Mouse (Mus musculus) CD4-positive, CD25-positive, alpha-beta regulatory T cell, adult 2 months (primary cell): Measurements from ENCODE around the gene Dnah2.
A peak's percentile ranks its signal among the peaks of the same experiment; 100 is the strongest.
"Not testable (repeated sequence)": the region's sequence is repeated elsewhere in the genome, so short reads cannot be mapped to it uniquely, and the experiment has no call there.

Experiments used
- DNase-seq: peaks from one replicate; pipeline ENCODE4 v3.0.0-alpha.2; 2012; ENCODE audit warnings: low read depth, low spot score

Gene Dnah2

DNA sequence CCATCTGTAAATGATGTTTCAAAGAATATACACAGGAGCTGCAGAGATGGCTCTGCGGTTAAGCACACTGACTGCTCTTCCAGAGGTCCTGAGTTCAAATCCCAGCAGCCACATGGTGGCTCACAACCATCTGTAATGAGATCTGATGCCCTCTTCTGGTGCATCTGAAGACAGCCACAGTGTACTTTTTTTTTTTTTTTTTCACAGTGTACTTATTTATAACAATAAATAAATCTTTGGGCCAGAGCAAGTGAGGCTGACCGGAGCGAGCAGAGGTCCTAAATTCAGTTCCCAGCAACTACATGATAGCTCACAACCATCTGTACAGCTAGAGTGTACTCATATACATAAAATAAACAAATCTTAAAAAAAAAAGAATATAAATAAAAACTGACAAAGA is 18.6 kb downstream of the Dnah2 start:
- not testable (repeated sequence) for DNase-seq

DNA sequence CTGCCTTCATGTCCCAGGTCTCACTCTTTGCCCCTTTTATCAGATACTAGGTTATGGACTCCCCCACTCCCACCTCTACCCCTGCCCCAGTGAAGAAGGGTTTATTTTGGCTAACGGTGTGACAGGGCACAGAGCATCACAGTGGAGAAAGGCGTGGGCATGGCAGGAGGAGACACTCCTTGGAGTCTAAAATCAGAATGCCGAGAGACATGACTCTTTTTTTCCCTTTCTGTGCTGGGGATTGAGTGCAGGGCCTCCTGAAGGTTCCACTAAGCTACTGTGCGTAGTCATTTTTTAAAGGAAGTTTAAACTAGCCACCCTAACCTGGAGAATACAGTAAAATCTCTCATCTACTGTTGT is 20.9 kb downstream of the Dnah2 start:
- DNase-seq, result no peak

DNA sequence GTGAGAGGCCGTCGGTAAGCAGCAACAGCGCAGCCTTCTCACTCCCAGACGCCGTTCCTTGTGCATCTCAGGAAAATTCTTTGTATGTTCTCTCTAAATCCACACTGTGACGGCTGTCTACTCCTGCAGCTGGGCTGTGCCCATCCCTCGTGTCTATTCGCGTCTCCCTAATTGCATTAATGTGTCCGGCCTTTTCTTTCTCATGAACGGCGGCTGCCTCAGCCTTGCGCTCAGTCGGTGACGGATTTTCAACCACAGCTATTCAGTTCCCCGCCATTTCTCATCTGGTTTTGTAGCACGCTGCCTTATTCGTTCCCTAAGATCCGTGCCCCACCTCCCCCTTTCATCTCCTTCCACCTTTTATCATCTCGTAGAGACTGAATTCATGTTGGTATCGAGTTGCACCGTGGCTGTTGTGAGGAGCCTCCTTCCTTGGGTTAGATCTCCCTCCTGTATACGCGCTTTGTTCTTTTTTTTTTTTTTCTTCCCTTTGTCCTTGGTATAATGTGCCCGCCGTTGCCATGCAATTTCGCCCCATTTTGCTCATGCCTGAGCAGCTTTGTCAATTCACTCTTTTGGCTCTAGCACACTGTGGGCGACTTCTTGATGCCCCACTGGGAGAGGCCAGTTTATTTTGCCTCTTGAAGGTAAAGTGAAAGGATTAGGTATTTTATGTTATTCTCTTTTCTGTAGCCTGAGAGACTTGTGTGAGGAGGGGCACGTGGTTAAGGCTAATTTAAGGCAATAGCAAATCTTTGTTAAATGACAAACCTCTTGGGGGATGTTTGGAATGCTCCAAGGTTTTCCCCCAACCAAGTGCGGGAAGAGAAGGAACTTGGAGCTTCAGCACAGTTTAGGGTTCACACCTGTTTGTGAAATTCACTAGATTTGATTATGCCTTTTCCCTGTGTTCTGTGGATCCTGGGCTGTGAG is 21.5 kb downstream of the Dnah2 start:
- DNase-seq, result no peak

DNA sequence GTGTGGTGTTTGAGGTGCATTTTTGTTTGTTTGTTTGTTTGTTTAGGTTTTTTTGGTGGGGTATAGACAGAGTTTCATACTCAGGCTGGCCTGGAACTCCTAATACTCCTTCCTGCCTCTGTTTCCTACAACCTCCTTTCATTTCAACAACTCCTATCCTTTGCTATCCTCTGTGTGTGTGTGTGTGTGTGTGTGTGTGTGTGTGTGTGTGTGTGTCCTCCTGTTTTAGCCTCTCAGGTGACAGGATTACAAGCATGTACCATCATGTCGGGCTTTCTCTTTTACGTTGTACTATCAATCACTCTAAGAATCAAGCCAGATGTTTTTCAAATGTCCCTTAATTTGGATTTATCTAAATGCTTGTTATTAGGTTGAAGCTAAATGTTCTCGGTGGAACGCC is 22.3 kb downstream of the Dnah2 start:
- no peak for DNase-seq

DNA sequence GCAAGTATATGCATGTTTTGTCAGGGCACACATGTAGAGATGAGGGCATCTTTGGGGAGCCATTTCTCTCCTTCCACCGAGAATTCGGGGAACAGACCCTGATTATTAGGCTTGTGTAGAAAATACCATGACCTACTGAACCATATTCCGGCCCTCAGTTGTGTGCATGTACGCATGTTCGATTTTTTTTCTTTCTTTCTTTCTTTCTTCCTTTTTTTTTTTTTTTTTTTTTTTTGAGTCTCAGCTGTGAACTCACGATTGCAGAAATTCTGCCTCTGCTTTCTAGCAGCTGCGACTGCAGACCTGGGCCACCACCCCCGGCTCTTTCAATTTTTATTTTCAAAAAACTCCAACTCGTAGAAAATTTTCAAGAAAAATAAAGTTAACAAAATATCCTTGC is 23.2 kb downstream of the Dnah2 start:
- DNase-seq, result no peak

DNA sequence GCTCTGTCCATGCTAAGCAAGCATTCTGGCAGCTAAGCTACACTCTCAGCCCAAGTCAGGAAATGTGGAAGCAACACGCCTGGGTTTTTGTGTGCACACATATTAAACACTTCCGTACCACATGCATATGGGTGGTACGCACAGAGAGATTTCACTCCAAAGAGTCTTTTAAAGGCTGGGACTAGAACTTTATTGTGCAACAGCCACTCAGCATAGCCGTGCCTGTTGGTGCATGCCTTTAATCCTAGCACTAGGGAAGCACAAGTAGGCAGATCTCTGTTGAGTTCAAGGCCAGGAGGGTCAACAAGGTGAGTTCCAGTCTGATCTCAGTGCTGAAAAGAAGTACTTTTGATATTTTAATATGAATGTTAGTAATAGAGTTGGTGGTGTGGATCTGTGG is 25.3 kb downstream of the Dnah2 start:
- no peak for DNase-seq

DNA sequence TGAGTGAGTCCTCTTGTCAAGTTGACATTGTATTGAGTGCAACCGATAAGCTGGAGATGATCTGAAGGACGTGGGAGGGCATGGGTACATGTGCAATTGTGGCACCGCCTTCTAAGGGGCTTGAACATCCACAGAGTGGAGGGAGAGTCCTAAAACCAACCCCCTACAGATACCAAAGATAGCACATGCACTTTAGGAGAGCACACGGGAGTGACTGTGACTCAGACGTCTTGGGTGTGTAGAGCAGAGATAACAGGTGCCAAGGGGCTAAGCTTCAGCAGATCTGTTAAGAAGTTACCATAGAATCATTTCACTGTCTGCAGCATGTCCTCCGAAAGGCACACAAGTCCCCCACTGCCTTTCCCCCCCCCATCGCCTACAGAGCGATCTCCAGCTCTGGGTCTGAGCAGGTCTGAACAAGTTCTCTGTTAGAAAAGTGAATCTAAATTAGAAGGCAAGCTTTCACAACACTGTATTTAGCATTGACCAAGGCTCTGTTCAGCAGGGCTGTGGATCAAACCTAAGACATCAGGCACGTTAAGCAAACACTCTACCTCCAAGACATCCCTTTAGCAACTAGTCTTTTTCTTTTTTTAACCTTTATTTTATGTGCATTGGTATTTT is 27.3 kb downstream of the Dnah2 start:
- no peak for DNase-seq

DNA sequence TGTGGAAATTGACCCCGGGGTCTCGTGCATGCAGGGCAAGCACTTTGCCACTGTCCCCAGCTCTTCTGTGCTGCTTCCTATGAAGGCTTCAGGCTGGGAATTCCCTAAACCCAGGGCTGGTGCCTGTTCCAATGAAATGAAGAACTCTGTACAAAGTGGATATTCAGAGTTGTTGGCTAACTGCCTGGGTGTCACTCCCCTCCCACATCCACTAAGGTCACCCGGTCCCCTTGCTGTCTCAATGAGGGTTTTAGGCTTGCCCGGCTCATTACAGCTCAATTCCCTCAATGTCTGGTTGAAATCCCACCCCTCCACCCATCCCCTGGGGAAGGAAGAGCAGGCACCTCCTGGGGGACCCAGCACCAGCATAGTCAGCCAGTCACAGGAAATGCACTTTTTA is 28.9 kb downstream of the Dnah2 start:
- DNase-seq, result no peak

DNA sequence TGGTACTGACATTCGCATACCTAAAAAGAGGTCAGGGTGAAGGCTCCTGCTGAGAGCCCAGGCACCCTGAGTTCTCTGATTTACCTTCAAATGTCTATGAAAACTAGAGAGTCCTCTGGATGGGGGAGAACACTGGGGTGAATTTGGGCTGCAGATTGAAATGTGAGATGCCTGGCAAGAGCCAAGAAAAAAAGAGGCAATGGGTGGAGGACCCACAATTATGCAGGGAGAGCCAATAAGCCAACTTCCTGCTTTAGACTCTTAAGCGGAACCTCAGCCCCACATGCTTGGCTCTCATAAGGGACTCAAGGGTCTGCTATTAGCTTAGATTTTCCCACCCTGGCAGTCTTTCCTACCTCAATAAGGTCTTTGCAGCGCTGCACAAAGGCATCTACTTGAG is 32.2 kb downstream of the Dnah2 start:
- no peak for DNase-seq

DNA sequence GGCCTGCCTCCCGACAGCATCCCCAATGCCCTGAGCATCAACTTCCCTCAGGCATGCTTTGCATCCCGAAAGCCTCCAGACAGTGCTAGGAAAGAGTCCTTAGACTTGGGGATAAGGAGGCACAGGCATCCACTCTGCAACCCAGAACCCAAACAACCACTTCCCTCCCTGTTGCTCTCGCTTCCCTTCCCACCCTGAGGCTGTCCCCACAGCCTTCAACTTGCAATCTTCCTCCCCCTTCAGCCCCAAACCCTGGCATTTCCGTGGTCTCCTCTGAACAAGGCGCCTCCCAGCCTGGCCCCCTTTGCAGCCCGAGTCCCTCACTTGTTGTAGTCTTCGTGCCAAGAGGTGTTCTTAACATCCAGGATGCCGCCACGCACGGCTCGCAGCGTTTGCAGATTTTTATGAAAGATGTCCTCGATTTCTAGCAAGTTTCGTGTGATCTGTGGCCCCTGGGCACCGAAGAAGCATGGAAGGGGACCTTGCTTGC is 32.7 kb downstream of the Dnah2 start:
- no peak for DNase-seq

DNA sequence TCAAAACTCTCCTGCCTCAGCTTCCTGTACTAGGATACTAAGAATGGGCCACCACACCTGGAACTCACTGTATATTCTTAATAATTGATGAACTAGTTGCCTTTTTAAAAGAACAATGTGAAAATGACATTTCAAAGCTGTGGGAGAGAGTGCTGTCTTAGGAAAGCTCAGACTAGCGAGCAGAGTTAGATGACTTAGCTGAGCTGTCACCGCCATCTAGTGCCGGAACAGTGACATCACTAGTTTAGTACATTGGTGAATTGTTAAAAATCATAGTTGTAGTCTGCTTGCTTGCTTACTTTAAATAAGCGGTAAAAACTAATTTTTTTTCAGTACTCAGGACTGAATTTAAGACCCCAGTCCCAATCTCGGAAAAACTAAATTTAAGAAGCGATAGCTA is 35.1 kb downstream of the Dnah2 start:
- DNase-seq, result peak; percentile 85

DNA sequence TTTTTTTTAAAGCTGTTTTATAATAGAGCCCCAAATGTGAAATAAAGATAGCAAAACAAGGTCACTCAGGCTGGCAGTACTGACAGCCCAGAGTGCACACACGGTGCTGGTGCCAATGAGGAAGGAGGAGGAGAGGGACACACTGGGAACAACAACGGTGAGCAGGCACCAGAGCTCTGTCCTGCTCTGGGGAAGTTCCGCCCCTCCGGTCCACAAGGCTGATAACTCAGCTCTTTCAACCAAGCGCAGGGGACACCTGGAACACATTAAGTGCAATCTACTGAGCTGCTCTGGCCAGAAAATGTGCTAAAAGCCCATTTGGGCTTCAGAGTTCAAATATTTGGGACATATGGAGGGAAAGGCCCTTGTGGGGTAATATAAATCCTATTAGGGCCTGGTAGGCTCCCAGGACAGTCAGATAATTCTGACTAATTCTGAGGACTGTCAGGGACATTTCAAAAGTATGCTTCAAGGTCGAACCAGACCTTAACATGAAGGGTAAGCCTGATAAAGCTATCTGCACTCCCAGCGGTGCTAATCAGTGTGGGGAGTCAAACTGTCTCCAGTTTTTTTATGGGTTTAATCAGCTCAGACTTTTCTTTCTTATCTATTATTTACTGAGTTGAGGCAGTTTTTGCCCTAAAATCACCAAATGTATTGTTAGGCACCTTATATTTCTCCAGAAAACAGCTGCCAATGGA is 38.0 kb downstream of the Dnah2 start:
- DNase-seq, result no peak

DNA sequence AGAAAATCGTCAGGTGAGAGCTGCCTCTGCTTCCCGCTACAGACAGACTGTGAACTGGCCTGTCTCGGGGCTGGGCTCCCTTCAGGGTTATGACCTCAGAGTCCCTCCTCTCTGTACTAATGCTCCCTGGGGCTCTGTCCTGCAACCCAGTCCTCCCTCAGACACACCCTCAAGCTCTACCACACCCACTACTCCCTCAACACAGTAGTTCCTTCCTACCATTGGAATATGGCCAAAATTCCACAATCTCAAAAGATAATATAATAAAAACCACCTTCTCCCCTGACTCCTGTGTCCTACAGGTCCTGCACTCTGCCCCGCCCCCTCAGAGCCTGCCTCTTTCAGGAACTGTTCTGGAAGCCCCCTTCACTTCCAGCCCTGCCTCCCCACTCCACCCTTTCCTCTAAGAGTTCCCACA is 45.0 kb downstream of the Dnah2 start:
- DNase-seq, result no peak

DNA sequence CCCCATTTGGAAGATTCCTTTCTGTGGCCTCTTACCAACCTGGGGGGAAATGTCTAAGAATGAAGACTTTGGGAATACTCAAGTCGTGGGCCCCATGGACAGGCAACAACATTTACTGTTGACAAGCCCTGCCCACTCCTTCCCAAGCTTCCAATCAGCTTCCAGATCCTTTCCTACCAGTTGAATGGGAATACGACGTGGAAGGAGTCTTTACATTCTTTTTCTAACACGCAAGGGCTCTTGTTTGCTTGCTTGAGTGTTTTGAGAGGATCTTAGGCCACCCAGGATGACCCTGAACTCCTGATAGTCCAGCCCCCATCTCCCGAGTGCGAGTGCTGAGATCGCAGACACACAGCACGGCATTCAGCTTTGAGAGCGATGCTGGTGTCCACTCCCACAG is 47.4 kb downstream of the Dnah2 start:
- DNase-seq, result no peak

DNA sequence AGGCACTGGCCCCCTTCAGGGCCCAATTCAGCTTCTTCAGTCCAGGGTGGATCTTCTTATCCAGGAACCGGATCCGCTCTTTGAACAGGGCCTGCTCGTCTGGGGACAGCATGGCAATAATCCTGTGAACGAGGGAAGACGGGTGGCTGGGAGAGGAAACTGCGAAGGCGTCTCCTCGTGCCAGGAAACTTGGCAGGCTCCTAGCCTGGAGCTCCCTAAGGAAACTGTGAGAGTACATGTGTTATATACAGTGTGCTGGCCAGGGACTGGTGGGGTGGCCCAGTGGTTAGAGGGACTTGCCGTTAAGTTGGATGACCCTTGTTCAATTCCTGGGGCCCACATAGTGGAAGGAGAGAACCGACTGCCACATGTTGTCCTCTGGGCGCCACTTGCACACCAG is 49.8 kb downstream of the Dnah2 start:
- DNase-seq, result no peak

DNA sequence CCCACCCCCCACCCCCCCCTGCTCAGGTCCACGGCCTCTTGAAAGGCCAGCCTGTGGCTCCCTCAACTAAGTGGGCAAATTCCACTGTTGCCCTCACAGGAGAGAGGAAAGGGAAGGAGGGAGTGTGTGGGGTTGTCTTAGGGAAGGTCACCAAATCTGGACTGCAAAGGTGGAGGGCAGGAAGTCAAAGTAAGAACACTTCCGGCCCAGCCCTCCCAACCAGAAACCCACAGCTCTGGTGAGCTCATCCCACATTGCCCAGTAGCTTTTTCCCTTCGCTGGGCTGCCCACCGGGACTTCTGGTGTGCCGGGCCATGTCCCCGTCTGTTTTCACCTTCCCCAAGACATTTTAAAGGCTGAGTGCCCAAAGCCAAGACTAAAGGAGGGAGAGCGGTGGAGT is 57.2 kb downstream of the Dnah2 start:
- peak; percentile 45 for DNase-seq

DNA sequence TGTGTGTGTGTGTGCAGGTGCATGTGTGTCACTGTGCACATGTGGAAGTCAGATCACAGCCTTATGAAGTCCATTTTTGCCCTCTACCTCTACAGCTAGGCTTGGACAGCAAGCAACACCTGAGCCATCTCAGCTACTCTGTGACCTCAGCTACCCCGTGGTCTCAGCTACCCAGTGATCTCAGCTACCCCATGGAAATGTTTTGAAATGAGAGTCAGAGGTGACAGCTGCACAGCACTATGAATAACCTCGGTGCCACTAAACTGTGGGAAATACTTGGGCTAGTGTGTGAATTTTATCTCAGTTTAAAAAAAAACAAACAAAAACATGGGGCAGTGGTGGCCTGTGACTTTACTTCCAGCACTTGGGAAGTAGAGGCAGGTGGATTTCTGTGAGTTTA is 58.0 kb downstream of the Dnah2 start:
- no peak for DNase-seq

DNA sequence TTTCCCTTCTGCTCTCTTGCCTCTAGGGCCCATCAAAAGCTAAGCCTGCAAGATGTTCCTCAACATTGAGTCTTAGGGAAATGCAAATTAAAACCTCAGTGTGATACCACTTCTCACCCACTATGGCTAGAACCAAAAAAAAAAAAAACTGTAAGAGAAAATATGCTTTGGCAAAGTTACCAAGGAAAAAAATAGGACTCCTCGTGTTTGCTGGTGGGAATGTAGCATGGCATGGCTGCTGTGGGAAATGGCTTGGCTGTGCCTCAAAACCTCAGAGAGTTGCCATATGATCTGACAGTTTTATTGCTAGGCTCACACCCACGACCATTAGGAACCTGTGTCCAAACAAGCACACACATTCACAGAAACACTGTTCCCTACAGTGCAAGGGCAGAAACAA is 61.4 kb downstream of the Dnah2 start:
- DNase-seq, result no peak

DNA sequence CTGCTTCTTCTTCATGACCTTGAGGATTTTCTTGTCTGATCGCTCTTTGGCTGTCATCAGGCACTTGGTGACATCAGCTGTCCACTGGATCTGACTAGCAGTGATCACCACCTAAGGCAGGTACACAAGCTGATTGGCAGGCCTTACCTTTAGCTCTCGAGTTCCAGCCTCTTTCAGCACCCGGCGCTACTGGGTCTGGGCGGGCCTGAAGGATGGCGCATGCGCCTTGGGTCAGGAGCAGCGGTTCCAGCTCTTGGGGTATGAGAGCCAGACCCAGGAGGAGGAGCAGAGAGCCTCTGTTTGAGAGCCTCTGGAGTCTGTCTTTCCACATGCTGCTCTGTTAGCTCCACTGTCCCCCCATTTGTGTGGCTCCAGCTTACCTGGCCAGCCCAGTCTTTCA is 71.3 kb downstream of the Dnah2 start:
- no peak for DNase-seq

DNA sequence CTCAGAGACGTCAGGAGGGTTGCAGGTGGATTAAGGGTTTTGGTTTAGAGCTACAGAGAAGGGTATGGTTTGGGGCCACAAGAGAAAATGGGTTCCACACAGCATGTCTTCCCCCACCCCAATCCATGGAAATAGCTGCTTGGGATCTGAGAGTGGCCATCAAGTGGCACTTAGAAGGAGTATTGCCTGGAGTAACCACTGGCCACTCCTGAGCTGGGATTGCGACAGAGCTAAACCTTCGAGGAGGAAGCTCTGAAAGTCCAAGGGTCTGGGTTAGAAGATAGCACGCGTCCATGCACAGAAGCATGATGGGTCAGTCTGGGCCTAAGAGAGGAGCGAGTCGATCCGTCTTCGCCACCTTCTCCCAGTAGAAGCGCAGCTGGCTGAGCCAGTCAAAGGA is 72.1 kb downstream of the Dnah2 start:
- no peak for DNase-seq

DNA sequence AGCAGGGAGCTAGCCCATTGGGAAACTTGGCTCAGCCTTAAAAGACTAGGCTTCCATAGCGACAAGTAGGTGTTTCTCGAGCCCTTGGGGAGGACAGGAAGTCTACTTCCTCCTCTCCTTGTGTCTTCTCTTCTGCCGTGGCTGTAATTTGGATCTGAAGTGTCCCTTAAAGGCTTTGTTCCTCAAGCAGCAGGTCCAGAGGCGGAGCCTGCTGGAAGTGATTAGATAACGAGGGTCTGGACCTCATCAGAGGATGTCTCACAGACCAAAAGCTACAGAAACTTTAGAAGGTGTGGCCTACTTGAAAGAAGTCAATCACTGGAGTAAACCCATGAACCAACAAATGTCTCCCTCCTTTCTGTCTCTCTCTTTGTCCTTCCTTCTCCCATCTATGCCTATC is 74.2 kb downstream of the Dnah2 start:
- DNase-seq, result no peak

DNA sequence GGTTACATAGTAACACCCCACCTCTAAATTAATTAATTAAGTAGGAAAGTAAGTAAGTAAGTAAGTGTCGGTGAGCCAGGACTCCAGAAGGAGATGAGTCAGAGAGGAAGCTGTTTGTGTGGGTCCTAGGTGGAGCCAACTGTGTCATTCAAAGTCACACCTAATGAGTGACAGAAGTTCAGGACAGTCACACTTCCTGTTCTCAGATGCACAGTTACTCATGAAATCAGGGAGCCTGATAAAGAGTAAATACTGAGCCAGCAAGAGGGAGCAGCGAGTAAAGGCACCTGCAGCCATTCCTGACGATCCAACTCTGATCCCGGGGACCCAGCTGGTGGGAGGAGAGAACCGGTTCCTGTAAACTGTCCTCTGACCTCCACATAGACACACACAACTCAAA is 76.2 kb downstream of the Dnah2 start:
- peak; percentile 46 for DNase-seq

DNA sequence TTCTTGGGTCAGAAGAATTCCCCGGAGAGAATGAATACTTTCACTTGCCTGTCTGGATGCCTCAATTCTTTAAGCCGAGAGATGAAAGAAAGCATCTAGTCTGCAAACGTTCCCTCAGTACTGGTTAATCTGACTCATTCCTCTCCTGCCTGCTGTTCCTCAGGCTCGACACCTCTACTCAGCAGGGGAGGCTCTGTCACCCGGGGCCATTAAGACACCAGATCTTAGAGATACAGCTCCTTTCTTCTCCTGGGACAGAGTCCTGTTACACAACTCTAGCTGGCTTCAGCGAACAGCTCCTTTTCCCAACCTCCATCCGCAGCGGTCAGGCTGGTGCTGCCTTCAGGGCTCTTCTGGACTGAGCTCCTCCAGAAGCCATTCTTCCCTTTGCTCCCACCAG is 77.4 kb downstream of the Dnah2 start:
- no peak for DNase-seq
